Mouse (Mus musculus): ENCODE results near the gene Camk1. TPM values are rescaled to one million over a fixed set of nuclear protein-coding genes. Genes with fewer than 3 reads are reported as not detected.

Camk1 gene
- polyA plus RNA-seq, 1 experiment from 2014 or later, result 82.7 TPM

DNA sequence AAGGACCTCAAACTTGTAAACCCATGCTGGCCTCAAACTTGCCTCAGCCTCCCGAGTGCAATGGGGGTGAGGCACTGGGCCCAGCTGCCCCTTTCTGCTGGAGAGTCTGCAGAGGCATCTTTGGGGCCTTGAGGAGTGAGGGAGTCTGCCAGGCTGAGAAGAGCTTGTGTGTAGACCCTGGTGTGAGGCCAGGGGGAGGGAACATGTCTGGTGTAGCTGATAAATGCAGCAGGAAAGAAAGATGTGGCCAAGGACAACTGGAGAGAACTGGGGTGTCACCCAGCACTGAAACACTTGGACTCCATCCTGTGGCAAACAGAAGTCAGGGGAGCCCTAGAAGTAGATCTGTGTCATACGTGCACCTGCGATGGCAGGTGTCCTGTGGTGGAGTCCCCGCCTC lies 29.7 kb upstream of the Camk1 start:
- Histone ChIP-seq H3K4me1 (peaks cover 4% of the 10 kb centered on the region; the same call in 1 of the 2 replicates), H3K36me3 (peaks cover 72% of the 10 kb centered on the region), H3K4me3 (no peak overlapping the region), H3K27me3 (ENCODE audit: insufficient read depth, poor library complexity, severe bottlenecking) (no peaks in the 10 kb centered on the region), H3K27ac (no peak overlapping the region), H3K9me3 (no peaks in the 10 kb centered on the region)
- no peak for DNase-seq (ENCODE audit: low spot score)
- WGBS, result 87% methylated on average over 4 of the region's 4 CpGs

DNA sequence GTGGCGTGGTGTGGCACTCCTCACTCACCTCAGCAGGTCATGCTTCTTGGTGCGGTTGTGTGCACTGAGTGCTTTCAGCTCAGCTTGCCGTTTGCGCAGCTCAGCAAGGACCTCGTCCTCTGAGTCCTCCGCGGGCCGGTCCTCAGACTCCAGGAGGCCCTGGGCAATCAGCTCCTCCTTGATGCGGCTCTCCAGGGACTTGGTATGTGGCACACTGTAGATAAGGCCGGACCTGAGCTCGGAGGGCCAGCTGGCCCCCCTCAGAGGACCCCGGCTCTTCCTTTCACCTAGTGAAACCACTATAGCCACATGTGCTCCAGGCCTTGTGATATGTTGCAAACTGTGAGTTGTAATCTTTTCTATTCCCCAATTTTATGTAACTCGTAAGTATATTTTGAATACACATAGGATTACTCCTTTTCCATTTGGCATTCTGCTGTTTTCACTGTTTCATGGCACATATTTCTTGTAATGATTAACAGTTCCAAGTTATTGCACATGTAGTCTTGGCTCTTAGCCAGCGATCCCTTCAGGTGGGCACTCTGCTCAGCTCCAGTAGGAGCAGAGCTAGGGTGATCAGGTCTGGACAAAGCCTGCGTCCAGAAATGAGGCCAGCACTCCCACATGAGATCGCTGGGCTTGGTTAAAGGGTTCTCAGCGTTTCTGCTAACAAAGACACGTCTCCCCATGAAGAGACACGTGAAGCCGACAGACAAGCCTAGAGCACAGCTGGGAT lies 26.6 kb upstream of the Camk1 start:
- no peaks in the 10 kb centered on the region for H3K27me3 ChIP-seq (ENCODE audit: insufficient read depth, poor library complexity, severe bottlenecking)
- peaks cover 85% of the 10 kb centered on the region for H3K36me3 ChIP-seq
- no peak for DNase-seq (ENCODE audit: low spot score)
- no peak overlapping the region for H3K27ac ChIP-seq
- H3K4me3 ChIP-seq, result no peak overlapping the region
- no peaks in the 10 kb centered on the region for H3K4me1 ChIP-seq
- WGBS, result 87% methylated on average over 20 of the region's 20 CpGs
- no peaks in the 10 kb centered on the region for H3K9me3 ChIP-seq

DNA sequence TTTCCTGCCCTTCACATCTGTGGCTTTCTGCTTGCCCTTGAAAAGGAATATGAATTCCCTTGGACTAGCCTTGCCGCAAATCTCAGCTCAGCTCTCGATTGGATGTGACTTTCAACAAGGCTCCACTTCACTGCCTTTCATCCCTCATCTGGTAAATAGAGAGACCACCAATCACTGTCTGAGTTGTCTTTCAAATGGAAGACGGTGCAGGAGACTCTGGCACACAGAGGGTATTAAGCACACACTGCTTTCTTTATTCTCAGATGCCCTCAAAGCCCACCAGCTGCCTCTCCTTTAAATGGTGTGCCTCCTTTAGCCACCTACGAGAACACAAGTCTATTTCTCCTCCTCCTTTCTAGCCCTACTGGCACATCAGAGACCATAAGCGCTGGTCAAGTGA lies 24.8 kb upstream of the Camk1 start:
- Histone ChIP-seq H3K36me3 (peaks cover 67% of the 10 kb centered on the region), H3K27me3 (ENCODE audit: insufficient read depth, poor library complexity, severe bottlenecking) (no peaks in the 10 kb centered on the region), H3K4me3 (no peak overlapping the region), H3K9me3 (no peaks in the 10 kb centered on the region), H3K27ac (no peak overlapping the region), H3K4me1 (no peaks in the 10 kb centered on the region)
- no peak for DNase-seq (ENCODE audit: low spot score)
- 83% methylated on average over 5 of the region's 5 CpGs for WGBS

DNA sequence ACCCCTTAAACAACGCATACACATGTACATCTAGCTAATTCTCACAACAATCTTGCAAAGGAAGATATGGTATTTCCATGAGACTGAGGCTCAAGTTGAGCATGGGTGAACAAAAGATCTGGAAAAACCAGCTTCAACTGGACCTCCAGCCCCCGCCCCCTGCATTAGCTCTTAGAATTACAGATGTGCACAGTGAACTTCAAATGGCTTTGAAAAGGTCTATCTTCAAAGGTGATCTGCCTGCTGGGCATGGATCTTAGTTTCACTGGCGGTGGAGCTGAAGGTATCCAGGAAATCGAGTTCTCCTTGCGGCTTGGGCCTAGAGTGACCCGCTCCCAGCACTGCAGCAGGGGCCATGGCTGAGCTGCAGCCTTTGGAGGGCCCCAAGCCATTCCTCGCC lies 24.3 kb upstream of the Camk1 start:
- no peak overlapping the region for H3K4me3 ChIP-seq
- no peak overlapping the region for H3K27ac ChIP-seq
- H3K27me3 ChIP-seq (ENCODE audit: insufficient read depth, poor library complexity, severe bottlenecking), result no peaks in the 10 kb centered on the region
- H3K9me3 ChIP-seq, result no peaks in the 10 kb centered on the region
- H3K36me3 ChIP-seq, result peaks cover 63% of the 10 kb centered on the region
- WGBS, result 90% methylated on average over 7 of the region's 7 CpGs
- H3K4me1 ChIP-seq, result no peaks in the 10 kb centered on the region
- no peak for DNase-seq (ENCODE audit: low spot score)

DNA sequence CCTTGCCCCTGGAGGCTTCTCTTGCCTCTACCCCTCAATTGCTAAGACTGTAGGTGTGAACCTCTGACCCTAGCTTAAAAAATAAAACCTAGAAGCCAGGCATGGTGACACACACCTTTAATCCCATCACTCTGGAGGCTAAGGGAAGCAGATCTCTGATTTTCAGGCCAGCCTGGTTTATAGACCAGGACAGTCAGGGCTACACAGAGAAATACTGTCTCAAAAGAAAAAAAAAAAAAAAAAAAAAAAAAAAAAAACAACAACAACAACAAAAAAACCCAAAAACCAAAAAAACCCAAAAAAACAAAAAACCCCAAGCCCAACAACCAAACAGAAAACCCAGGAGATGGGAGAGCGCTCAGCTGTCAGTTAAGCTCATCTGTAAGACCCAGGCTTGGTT lies 23.8 kb upstream of the Camk1 start:
- no peaks in the 10 kb centered on the region for H3K9me3 ChIP-seq
- H3K36me3 ChIP-seq, result peaks cover 58% of the 10 kb centered on the region
- H3K27ac ChIP-seq, result no peak overlapping the region
- no peaks in the 10 kb centered on the region for H3K4me1 ChIP-seq
- no peaks in the 10 kb centered on the region for H3K27me3 ChIP-seq (ENCODE audit: insufficient read depth, poor library complexity, severe bottlenecking)
- DNase-seq (ENCODE audit: low spot score), result no peak
- 88% methylated on average over 1 of the region's 1 CpGs for WGBS
- H3K4me3 ChIP-seq, result no peak overlapping the region

DNA sequence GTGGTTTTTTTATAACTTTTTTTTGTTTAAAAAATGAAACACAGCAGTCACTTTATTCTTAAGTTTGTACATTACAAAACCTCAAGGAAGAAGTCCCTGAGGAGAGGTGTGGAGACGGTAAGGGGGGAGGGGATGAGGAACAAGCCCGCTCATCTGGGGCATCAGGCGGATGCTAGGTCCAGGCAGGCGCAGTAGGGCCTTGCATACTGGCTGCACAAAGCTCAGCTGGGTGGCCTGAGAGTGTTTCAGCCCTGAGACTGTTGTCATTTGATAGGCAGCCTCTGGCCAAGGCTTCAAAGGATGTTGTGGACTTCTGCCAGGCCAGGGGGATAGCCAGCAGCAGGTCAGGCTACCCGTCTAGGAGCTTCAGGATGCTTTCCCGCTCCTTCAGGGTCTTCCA lies 22.9 kb upstream of the Camk1 start:
- no peak overlapping the region for H3K4me3 ChIP-seq
- no peaks in the 10 kb centered on the region for H3K9me3 ChIP-seq
- no peaks in the 10 kb centered on the region for H3K4me1 ChIP-seq
- no peak overlapping the region for H3K27ac ChIP-seq
- 91% methylated on average over 6 of the region's 6 CpGs for WGBS
- no peaks in the 10 kb centered on the region for H3K27me3 ChIP-seq (ENCODE audit: insufficient read depth, poor library complexity, severe bottlenecking)
- H3K36me3 ChIP-seq, result peaks cover 49% of the 10 kb centered on the region
- no peak for DNase-seq (ENCODE audit: low spot score)

DNA sequence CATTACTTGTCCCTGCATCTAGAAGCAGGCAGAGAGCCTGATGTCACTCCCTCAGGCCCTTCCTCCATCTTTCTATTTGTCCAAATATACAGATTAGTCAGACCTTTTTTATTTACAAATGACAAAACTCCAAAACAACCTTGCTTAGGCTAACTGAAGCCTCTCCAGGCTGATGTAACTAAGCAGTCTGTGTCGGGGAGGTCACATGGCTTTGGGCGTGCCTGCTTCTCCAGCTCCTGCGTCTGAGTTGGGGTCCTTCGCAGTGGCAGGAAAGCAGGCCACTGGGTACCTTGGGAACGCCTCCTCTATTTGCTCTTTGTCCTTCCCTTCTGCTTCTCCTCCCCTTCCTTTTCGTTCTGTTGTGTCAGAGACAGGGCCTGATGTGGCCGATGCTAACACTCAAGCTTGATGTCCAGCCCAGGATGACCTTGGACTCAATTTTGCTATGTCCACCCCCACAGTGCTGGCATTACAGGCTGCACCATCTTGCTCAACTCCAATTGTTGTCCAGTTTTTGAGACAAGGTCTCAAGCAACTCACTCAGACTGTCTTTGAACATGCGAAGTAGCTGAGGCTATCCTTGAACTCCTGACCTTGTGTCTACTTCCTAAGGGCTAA lies 20.8 kb upstream of the Camk1 start:
- no peaks in the 10 kb centered on the region for H3K27me3 ChIP-seq (ENCODE audit: insufficient read depth, poor library complexity, severe bottlenecking)
- no peaks in the 10 kb centered on the region for H3K4me1 ChIP-seq
- no peak for DNase-seq (ENCODE audit: low spot score)
- peaks cover 29% of the 10 kb centered on the region for H3K36me3 ChIP-seq
- no peak overlapping the region for H3K27ac ChIP-seq
- WGBS, result 70% methylated on average over 8 of the region's 8 CpGs
- H3K4me3 ChIP-seq, result no peak overlapping the region
- H3K9me3 ChIP-seq, result no peaks in the 10 kb centered on the region

DNA sequence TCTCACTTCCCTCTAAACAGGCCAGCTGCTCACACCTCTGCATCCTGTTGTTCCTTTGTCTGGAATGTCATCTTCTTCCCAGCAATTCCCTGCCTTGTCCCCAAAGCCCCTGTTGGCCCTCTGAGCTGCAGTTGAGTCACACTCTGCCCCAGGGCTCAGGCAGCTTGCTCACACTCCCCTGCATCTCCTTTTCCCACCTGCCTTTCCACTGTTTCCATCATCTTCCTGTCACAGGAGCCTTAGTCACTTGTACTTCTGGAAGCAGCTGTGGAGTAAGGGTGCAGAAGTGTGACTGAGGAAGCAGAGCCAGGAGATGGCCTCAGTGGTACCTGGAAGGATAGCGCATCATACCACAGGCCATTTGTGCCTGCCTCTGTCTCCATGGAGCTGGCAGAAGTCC lies 18.5 kb upstream of the Camk1 start:
- H3K36me3 ChIP-seq, result peaks cover 12% of the 10 kb centered on the region
- H3K27me3 ChIP-seq (ENCODE audit: insufficient read depth, poor library complexity, severe bottlenecking), result no peaks in the 10 kb centered on the region
- H3K4me3 ChIP-seq, result no peak overlapping the region
- H3K4me1 ChIP-seq, result no peaks in the 10 kb centered on the region
- H3K9me3 ChIP-seq, result no peaks in the 10 kb centered on the region
- no peak for DNase-seq (ENCODE audit: low spot score)
- 97% methylated on average over 1 of the region's 1 CpGs for WGBS
- H3K27ac ChIP-seq, result no peak overlapping the region

DNA sequence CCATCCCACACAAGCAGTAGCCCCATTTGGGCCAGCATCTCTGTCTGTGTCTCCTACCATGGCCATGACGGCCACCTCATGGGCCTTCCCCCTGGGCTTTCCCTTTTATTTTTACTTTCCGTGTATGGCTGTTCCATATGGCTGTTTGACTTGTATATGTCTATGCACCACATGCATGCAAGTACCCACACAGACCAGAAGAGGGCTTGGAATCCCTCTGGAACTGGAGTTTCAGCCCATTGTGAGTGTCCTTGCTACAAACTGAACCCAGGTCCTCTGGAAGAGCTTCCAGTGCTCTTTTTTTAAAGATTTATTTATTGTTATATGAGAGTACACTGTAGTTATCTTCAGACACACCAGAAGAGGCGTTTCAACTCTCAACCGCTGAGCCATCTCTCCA lies 17.7 kb upstream of the Camk1 start:
- H3K4me1 ChIP-seq, result no peaks in the 10 kb centered on the region
- peaks cover 4% of the 10 kb centered on the region; the same call in 1 of the 2 replicates for H3K36me3 ChIP-seq
- H3K4me3 ChIP-seq, result no peak overlapping the region
- H3K27ac ChIP-seq, result no peak overlapping the region
- H3K27me3 ChIP-seq (ENCODE audit: insufficient read depth, poor library complexity, severe bottlenecking), result no peaks in the 10 kb centered on the region
- H3K9me3 ChIP-seq, result no peaks in the 10 kb centered on the region
- no peak for DNase-seq (ENCODE audit: low spot score)
- WGBS, result 76% methylated on average over 4 of the region's 4 CpGs

DNA sequence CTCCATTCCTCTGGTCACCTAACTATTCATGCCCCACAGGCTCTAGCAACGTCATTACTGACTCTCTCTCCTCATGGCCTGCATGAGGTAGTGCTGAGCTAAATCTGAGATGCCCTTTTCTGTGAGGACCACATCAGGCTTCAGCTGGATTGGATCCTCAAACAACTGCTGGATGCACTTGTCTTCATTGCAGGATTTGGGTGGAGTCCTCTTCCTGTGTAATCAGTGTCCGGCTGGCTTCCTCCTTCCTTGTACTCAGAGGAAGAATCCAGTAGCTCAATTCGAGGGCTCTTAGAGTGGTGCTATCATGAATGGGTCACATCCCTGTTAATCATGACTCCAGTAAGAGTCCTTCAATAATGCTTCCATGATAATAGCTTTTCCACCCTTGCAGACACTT lies 9.9 kb upstream of the Camk1 start:
- WGBS, result 58% methylated on average over 3 of the region's 3 CpGs
- Histone ChIP-seq H3K27me3 (ENCODE audit: insufficient read depth, poor library complexity, severe bottlenecking) (no peaks in the 10 kb centered on the region), H3K9me3 (no peaks in the 10 kb centered on the region), H3K4me3 (no peak overlapping the region), H3K27ac (no peak overlapping the region), H3K36me3 (no peaks in the 10 kb centered on the region), H3K4me1 (no peaks in the 10 kb centered on the region)
- no peak for DNase-seq (ENCODE audit: low spot score)

DNA sequence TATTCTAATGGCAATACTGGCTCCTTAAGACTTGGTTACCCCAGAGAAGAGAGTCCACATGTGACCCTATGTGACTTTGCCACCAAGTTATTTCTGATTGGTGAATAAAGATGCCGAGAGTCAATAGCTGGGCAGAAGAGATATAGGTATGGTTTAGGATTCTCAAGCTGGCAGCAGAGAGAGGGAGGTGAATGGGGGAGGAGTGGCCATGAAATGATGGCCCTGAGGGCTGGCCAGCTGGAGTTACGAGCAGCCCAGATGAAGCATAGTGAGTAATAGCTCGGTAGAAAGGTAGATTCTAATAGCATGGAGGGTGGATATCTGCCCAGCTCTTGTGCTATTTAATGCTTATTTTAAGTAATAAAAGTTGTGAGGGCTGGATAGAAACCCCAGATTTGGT lies 9.0 kb upstream of the Camk1 start:
- no peak overlapping the region for H3K4me3 ChIP-seq
- no peak for DNase-seq (ENCODE audit: low spot score)
- no peaks in the 10 kb centered on the region for H3K4me1 ChIP-seq
- H3K9me3 ChIP-seq, result no peaks in the 10 kb centered on the region
- WGBS, result 69% methylated on average over 3 of the region's 3 CpGs
- H3K36me3 ChIP-seq, result no peaks in the 10 kb centered on the region
- no peaks in the 10 kb centered on the region for H3K27me3 ChIP-seq (ENCODE audit: insufficient read depth, poor library complexity, severe bottlenecking)
- no peak overlapping the region for H3K27ac ChIP-seq

DNA sequence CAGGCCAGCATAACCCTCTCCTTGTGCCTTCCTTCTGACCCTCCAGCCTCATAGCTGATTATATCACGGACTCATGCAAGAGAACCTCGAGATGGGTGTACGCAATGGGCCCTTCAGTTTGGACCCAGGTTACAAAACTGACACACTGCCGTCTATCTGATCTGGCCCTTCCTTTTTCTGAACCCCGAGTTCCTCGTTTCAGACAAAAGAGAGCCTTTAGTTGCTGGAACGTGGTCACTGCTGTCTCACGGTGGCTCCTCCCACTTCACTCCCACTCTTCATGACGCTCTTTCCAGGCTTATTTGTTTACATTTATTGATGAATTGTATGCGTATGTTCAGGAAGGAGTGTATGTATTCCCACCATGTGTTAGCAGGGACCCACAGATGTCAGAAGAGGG lies 7.9 kb upstream of the Camk1 start:
- no peaks in the 10 kb centered on the region for H3K36me3 ChIP-seq
- DNase-seq (ENCODE audit: low spot score), result no peak
- H3K4me1 ChIP-seq, result no peaks in the 10 kb centered on the region
- H3K27ac ChIP-seq, result no peak overlapping the region
- H3K4me3 ChIP-seq, result no peak overlapping the region
- H3K27me3 ChIP-seq (ENCODE audit: insufficient read depth, poor library complexity, severe bottlenecking), result no peaks in the 10 kb centered on the region
- 63% methylated on average over 10 of the region's 10 CpGs for WGBS
- no peaks in the 10 kb centered on the region for H3K9me3 ChIP-seq

DNA sequence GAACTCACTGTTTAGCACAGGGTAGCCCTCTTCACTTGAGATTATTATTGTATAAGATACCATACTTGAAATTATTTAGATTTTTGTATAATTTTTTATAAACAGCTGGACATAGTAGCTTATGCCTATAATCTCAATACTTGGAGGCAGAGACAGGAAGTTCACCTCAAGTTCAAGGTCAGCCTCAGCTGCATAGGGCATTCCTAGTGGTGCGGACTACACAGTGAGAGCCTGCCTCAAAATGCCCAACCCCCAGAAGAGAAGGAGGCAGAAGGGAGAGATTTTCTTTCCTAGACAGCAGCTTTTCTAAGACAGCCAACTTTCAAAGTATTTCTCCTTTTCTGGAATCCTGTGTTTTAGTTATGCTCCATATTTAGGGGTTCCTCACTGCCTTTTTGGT lies 7.4 kb upstream of the Camk1 start:
- no peak overlapping the region for H3K4me3 ChIP-seq
- H3K4me1 ChIP-seq, result no peaks in the 10 kb centered on the region
- H3K27ac ChIP-seq, result no peak overlapping the region; the same call in 1 of the 2 replicates
- H3K36me3 ChIP-seq, result no peaks in the 10 kb centered on the region
- WGBS, result 76% methylated on average over 1 of the region's 1 CpGs
- H3K27me3 ChIP-seq (ENCODE audit: insufficient read depth, poor library complexity, severe bottlenecking), result no peaks in the 10 kb centered on the region
- no peaks in the 10 kb centered on the region for H3K9me3 ChIP-seq
- no peak for DNase-seq (ENCODE audit: low spot score)

DNA sequence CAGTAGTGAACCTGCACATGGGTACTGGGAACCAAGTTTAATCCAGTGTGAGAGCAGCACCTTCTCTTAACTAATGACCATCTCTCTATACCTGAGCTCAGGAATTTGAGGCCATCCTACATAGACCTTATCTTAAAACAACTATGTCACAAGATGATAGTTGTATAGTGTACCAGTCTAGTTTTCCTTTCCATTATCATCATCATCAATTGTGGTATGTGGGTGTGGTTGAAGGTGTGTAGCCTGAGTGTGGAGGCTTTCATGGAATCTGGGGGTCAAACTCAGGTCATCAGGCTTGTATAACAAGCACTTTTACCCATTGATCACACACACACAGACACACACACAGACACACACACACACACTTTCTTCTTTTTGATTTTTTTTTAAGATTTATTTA lies 6.8 kb upstream of the Camk1 start:
- Histone ChIP-seq H3K36me3 (no peaks in the 10 kb centered on the region), H3K27me3 (ENCODE audit: insufficient read depth, poor library complexity, severe bottlenecking) (no peaks in the 10 kb centered on the region), H3K4me1 (no peaks in the 10 kb centered on the region), H3K9me3 (no peaks in the 10 kb centered on the region), H3K27ac (no peak overlapping the region), H3K4me3 (no peak overlapping the region)
- DNase-seq (ENCODE audit: low spot score), result no peak

Data from heart, embryonic 10.5 days (tissue).